Mouse (Mus musculus) myocyte (in vitro differentiated cells): ENCODE data around the gene Adcy1.

ENCODE experiments used
- CEBPB ChIP-seq: IDR thresholded peaks from 2 replicates; pipeline ENCODE4 v1.6.1; 2011; ENCODE audit warnings: mild to moderate bottlenecking, moderate library complexity; ENCODE audit not compliant: poor library complexity, insufficient read depth, severe bottlenecking
- E2F4 ChIP-seq: IDR thresholded peaks from one replicate; pipeline ENCODE4 v1.6.1; 2011; ENCODE audit warnings: mild to moderate bottlenecking, control low read depth, moderate library complexity; ENCODE audit not compliant: insufficient read depth
- MAX ChIP-seq: IDR thresholded peaks from one replicate; pipeline ENCODE4 v1.6.1; 2011; ENCODE audit warnings: low read depth, mild to moderate bottlenecking, control low read depth
- MYOD1 ChIP-seq, 3 experiments: IDR thresholded peaks; one replicate each; pipeline ENCODE4 v1.6.1; 2011; ENCODE audit warnings: control low read depth in 2 of 3, low read depth in 2 of 3, mild to moderate bottlenecking in 2 of 3, moderate library complexity in 1 of 3; ENCODE audit not compliant: insufficient read length in 2 of 3, control insufficient read depth in 1 of 3
- MYOG ChIP-seq, 3 experiments: IDR thresholded peaks; one replicate each; pipeline ENCODE4 v1.6.1; 2011; ENCODE audit warnings: control low read depth in 2 of 3, low read depth in 2 of 3, mild to moderate bottlenecking in 2 of 3; ENCODE audit not compliant: insufficient read length in 2 of 3, control insufficient read depth in 1 of 3, insufficient read depth in 1 of 3
- POLR2A ChIP-seq: IDR thresholded peaks from one replicate; pipeline ENCODE4 v1.6.1; 2011; ENCODE audit warnings: low read depth, mild to moderate bottlenecking, control low read depth, moderate library complexity; ENCODE audit not compliant: insufficient read length
- POLR2AphosphoS2 ChIP-seq: IDR thresholded peaks from one replicate; pipeline ENCODE4 v1.6.1; 2011; ENCODE audit warnings: low read depth, control low read depth; ENCODE audit not compliant: insufficient read length
- REST ChIP-seq: IDR thresholded peaks from one replicate; pipeline ENCODE4 v1.6.1; 2011; ENCODE audit warnings: mild to moderate bottlenecking, control low read depth, moderate library complexity; ENCODE audit not compliant: insufficient read depth, insufficient read length
- TCF12 ChIP-seq: IDR thresholded peaks from one replicate; pipeline ENCODE4 v1.6.1; 2011; ENCODE audit warnings: mild to moderate bottlenecking, control low read depth; ENCODE audit not compliant: poor library complexity, insufficient read depth, severe bottlenecking
- USF1 ChIP-seq: IDR thresholded peaks from one replicate; pipeline ENCODE4 v1.6.1; 2011; ENCODE audit warnings: low read depth, mild to moderate bottlenecking, control low read depth, moderate library complexity

GRCm38 (mm10) chr11:7184420-7184819 lies 121.1 kb downstream of the Adcy1 start:
- no peak for TF ChIP-seq POLR2A
- TF ChIP-seq USF1, result no peak
- TF ChIP-seq CEBPB, result no peak
- no peak for TF ChIP-seq TCF12
- TF ChIP-seq MAX, result no peak
- no peak for TF ChIP-seq E2F4
- TF ChIP-seq MYOD1 (IDR thresholded peaks at IDR 0.05; ENCODE audit: control insufficient read depth in 1 of 3, insufficient read length in 2 of 3, low read depth in 2 of 3), result no peak
- no peak for TF ChIP-seq REST
- TF ChIP-seq POLR2AphosphoS2, result no peak
- no peak for TF ChIP-seq MYOG (IDR thresholded peaks at IDR 0.05; ENCODE audit: control insufficient read depth in 1 of 3, insufficient read depth in 1 of 3, insufficient read length in 2 of 3, low read depth in 2 of 3)
